Mouse (Mus musculus) kidney, adult 2 months (tissue): ENCODE measurements at regions not wholly inside any gene's neighbourhood (a gene's known extent, or its start where the extent isn't known, plus 50 kb on each side); places are given as distances from the start of the nearest gene placed in this dataset.

Experiments used
- DNase-seq: peaks from one replicate; pipeline ENCODE4 v3.0.0; 2021
- H3K27ac ChIP-seq: fragments of 200-500 bp; 2 replicates; pipeline ENCODE4 v1.5.1; 2012; ENCODE audit warnings: low read depth, low read length, control low read depth, inconsistent platforms; ENCODE audit not compliant: insufficient read depth
- H3K27me3 ChIP-seq: fragments of 200-500 bp; replicated peaks from 2 replicates; pipeline ENCODE4 v1.6.1; 2012; ENCODE audit warnings: mild to moderate bottlenecking, moderate library complexity, low read length, inconsistent platforms; ENCODE audit not compliant: control insufficient read depth, insufficient read depth
- H3K36me3 ChIP-seq: fragments of 200-500 bp; 2 replicates; pipeline ENCODE4 v1.6.1; 2012; ENCODE audit warnings: mild to moderate bottlenecking, moderate library complexity, low read length, inconsistent platforms; ENCODE audit not compliant: control insufficient read depth, insufficient read depth
- H3K4me1 ChIP-seq: fragments of 200-500 bp; 2 replicates; pipeline ENCODE4 v1.6.1; 2011; ENCODE audit warnings: low read length; ENCODE audit not compliant: control insufficient read depth, insufficient read depth
- H3K4me3 ChIP-seq: fragments of 200-500 bp; 2 replicates; pipeline ENCODE4 v1.5.1; 2011; ENCODE audit warnings: mild to moderate bottlenecking, low read depth, low read length, control low read depth; ENCODE audit not compliant: insufficient read depth
- CTCF ChIP-seq: fragments of 200-500 bp; conservative IDR thresholded peaks from 2 replicates; pipeline ENCODE4 v1.5.1; 2011; ENCODE audit warnings: low read depth, mild to moderate bottlenecking, control low read depth, low read length, moderate library complexity, mixed read lengths; ENCODE audit not compliant: insufficient read depth, insufficient read length
- POLR2A ChIP-seq: fragments of 200-500 bp; IDR thresholded peaks from one replicate; pipeline ENCODE4 v1.6.1; 2011; ENCODE audit warnings: low read depth, low read length, control low read depth
- WGBS: fragments of 180-500 bp; shearing (Covaris S2); methylation state at CpG from one replicate; pipeline ENCODE4 v1.1.7; 2018; 5-methylcytosine and 5-hydroxymethylcytosine counted together

DNA sequence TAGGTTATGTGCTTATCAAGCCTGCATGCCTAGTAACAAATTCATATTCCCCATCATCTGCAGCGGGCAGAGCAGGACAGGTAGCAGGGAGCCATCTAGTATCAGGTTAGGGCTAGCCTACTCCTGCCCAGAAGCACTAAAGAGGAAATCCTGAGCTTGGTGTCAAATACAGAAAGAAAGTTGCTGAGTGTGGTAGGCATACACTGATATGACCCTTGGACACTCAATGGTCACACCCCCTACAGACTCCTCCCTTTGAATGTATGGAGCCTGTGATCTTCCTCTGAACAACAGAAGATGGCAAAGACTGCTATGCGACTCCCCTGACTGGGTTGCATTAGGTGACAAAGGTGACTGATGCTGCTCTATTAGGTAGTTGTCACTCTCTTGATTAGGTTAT is 102.3 kb upstream of the Rapgef5 start:
- DNase-seq: no peak
- H3K4me3 ChIP-seq: no peak overlapping the region
- H3K4me1 ChIP-seq: no peaks in the 10 kb centered on the region
- TF ChIP-seq POLR2A: no peak
- no peak for TF ChIP-seq CTCF
- no peaks in the 10 kb centered on the region for H3K36me3 ChIP-seq
- H3K27me3 ChIP-seq: no peaks in the 10 kb centered on the region
- no peak overlapping the region for H3K27ac ChIP-seq
- WGBS: 90% methylated on average over 2 of the region's 2 CpGs

GRCm38 (mm10) chr12:117415146-117415545 is 101.1 kb upstream of the Rapgef5 start:
- no peaks in the 10 kb centered on the region for H3K27me3 ChIP-seq
- TF ChIP-seq CTCF: no peak
- TF ChIP-seq POLR2A: no peak
- no peak for DNase-seq
- no peaks in the 10 kb centered on the region for H3K36me3 ChIP-seq
- H3K27ac ChIP-seq: no peak overlapping the region
- no peak overlapping the region for H3K4me3 ChIP-seq
- H3K4me1 ChIP-seq: no peaks in the 10 kb centered on the region
- WGBS: 84% methylated on average over 2 of the region's 2 CpGs

DNA sequence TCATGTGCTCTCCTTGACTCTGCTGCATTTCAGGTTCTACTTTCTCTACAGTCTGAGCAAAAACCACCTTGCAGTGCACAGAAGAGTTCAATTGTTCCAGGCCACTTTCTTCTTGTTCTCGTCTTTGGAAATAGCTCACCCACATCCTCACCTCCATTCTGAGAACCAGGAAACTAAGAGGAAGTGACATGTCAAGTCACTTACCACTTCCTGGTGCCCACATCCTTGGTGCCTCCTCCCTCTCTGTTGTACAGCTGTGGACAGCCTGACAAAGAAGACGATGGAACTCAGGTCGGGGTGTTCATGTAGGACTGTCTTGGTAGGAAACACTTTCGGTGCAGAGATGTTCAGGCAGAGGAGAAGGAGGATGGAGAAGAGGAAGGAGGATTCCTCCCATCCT is 98.3 kb upstream of the Rapgef5 start:
- DNase-seq: no peak
- WGBS: 82% methylated on average over 4 of the region's 4 CpGs
- no peaks in the 10 kb centered on the region for H3K36me3 ChIP-seq
- no peak overlapping the region for H3K27ac ChIP-seq
- H3K27me3 ChIP-seq: no peaks in the 10 kb centered on the region
- no peak overlapping the region for H3K4me3 ChIP-seq
- no peaks in the 10 kb centered on the region for H3K4me1 ChIP-seq
- TF ChIP-seq POLR2A (no peak), CTCF (no peak)

DNA sequence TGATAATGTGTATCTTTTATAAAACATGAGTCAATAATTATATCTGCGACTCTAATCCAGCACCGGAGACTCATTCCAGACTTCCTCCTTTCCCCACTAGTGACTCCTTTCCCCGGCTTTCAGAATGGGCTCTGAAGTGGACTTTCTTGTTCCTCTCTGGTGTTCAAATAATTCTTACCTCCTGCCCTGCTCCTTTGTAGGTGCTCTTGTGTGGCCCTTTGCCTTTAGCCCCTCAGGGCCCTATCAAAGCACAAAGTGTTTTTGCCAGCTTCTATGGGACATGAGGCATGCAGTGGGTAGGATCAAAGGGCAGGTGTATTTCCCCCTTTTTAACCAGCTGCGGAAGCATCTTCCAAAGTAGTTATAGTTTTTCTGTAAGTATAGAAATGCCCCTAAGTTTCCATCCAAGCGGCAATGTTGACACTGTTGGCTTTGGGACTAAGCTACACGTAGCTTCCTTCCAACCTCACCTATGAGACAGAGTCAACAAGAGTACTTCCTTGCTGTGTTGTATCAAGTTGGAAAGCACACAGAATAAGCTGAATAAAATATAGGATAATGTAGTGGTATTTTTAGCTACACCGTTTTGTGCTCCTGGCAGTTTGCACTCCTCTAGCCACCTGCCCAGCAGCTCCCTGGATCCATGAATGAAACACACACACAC is 93.8 kb upstream of the Rapgef5 start:
- H3K36me3 ChIP-seq: no peaks in the 10 kb centered on the region
- H3K4me1 ChIP-seq: no peaks in the 10 kb centered on the region
- no peaks in the 10 kb centered on the region for H3K27me3 ChIP-seq
- TF ChIP-seq CTCF: no peak
- TF ChIP-seq POLR2A: no peak
- no peak overlapping the region for H3K4me3 ChIP-seq
- WGBS: 78% methylated on average over 7 of the region's 7 CpGs
- DNase-seq: no peak
- H3K27ac ChIP-seq: no peak overlapping the region

GRCm38 (mm10) chr12:117425363-117426031 is 90.8 kb upstream of the Rapgef5 start:
- H3K36me3 ChIP-seq: no peaks in the 10 kb centered on the region
- TF ChIP-seq POLR2A (no peak), CTCF (no peak)
- H3K4me3 ChIP-seq: no peak overlapping the region
- H3K27ac ChIP-seq: no peak overlapping the region
- H3K27me3 ChIP-seq: no peaks in the 10 kb centered on the region
- no peaks in the 10 kb centered on the region; the same call in 1 of the 2 replicates for H3K4me1 ChIP-seq
- WGBS: 35% methylated on average over 9 of the region's 9 CpGs
- peak; percentile 19 for DNase-seq

- Histone ChIP-seq H3K27ac (no peak overlapping the region), H3K27me3 (no peaks in the 10 kb centered on the region), H3K36me3 (no peaks in the 10 kb centered on the region), H3K4me3 (no peak overlapping the region), H3K4me1 (no peaks in the 10 kb centered on the region; the same call in 1 of the 2 replicates)
- DNase-seq: peak; percentile 44
- WGBS: 67% methylated on average over 1 of the region's 1 CpGs
- no peak for TF ChIP-seq POLR2A
- peak; percentile 61 for TF ChIP-seq CTCF
Measured at GRCm38 (mm10) chr12:117427431-117427830, 88.8 kb upstream of the Rapgef5 start.

DNA sequence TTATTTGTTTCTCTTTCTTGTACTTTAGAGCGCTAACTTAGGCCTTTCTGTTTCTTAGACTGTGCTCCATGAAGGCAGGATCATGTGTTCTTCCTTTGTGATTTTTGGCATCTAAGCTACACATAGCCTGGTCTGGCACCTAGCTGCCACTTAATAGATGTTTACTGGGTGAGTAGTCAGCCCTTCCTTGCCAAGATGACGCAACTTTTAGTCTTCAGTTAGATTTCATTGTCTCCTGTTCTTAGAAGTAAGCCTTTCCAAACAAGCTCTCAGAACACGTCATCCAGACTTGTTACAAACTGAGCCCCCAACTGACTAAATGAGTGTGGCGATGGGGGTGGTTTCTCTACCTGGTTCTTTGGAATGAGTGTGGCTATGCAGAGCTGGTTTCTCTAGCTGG is 85.4 kb upstream of the Rapgef5 start:
- Histone ChIP-seq H3K4me1 (no peaks in the 10 kb centered on the region; the same call in 1 of the 2 replicates), H3K27ac (no peak overlapping the region), H3K36me3 (no peaks in the 10 kb centered on the region), H3K4me3 (no peak overlapping the region), H3K27me3 (no peaks in the 10 kb centered on the region)
- no peak for DNase-seq
- 81% methylated on average over 4 of the region's 4 CpGs for WGBS
- TF ChIP-seq POLR2A: no peak
- no peak for TF ChIP-seq CTCF

DNA sequence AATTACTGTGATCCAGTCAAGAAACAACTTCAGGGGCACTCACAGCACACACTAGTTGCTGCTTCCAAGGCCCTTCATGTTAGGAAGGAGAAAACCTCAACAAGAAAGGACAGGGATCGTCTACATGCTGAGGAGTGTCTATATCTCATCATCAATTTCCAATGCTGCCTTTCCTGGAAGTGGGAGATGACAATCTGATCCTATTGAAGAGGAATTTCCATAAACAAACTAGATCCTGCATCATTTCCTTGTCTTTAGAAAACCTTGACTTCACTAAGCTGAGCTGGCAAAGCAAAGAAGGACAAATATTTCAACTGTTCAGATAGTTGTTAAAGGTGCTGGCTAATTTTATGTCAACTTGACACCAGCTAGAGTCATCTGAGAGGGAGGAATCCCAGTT is 83.5 kb upstream of the Rapgef5 start:
- H3K27me3 ChIP-seq: no peaks in the 10 kb centered on the region
- WGBS: 59% methylated on average over 1 of the region's 1 CpGs
- H3K27ac ChIP-seq: no peak overlapping the region
- no peak for TF ChIP-seq CTCF
- TF ChIP-seq POLR2A: no peak
- no peaks in the 10 kb centered on the region; the same call in 1 of the 2 replicates for H3K4me1 ChIP-seq
- H3K4me3 ChIP-seq: no peak overlapping the region
- DNase-seq: no peak
- H3K36me3 ChIP-seq: no peaks in the 10 kb centered on the region
